Mouse (Mus musculus) ES-Bruce4 (cell line): Measurements from ENCODE around the gene Icam5.

ENCODE experiments used
- CTCF ChIP-seq: IDR thresholded peaks from one replicate; pipeline ENCODE4 v1.8.1; 2011; ENCODE audit warnings: low read depth, low read length
- EP300 ChIP-seq: IDR thresholded peaks from 2 replicates; pipeline ENCODE4 v1.6.1; 2011; ENCODE audit warnings: low read depth, low read length; ENCODE audit not compliant: insufficient read depth
- POLR2A ChIP-seq: IDR thresholded peaks from one replicate; pipeline ENCODE4 v1.8.1; 2011; ENCODE audit warnings: low read length; ENCODE audit not compliant: insufficient read depth

DNA sequence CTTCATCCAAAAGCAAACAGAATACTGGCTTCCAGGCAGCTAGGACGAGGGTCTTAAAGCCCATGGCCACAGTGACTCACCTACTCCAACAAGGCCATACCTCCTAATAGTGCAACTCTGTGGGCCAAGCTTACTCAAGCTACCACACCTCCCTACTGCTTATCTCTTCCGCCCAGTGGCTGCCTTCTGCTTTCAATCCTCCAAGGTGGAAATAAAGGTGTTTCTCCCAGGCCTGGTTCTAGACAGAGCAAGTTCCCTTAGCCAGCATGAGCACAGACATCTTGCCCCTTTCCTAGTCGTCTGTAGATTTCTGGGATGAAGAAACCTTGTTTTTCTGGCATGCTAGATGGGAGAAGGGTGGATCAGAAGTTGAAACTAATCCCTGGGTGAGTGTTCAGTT lies 7.9 kb downstream of the Icam5 start:
- TF ChIP-seq POLR2A (no peak), CTCF (no peak), EP300 (no peak)
